Mouse (Mus musculus) lung, embryonic 15.5 days (tissue): ENCODE measurements at regions not wholly inside any gene's neighbourhood (a gene's known extent, or its start where the extent isn't known, plus 50 kb on each side); places are given as distances from the start of the nearest gene placed in this dataset.

Source experiments
- ATAC-seq: fragments of 200-750 bp; cut with Nextera tagmentation; 2 replicates; pipeline ENCODE4 v1.8.0; 2017; ENCODE audit warnings: moderate number of reproducible peaks, borderline replicate concordance; ENCODE audit not compliant: low FRiP score, low TSS enrichment; ENCODE audit errors: extremely low read depth
- H3K27ac ChIP-seq: fragments of 300-500 bp; sonication (generic); 2 replicates; pipeline ENCODE4 v1.5.1; 2015; ENCODE audit warnings: moderate library complexity, mild to moderate bottlenecking, inconsistent platforms
- H3K27me3 ChIP-seq: fragments of 300-500 bp; sonication (generic); 2 replicates; pipeline ENCODE4 v1.6.1; 2015; ENCODE audit warnings: inconsistent platforms
- H3K36me3 ChIP-seq: fragments of 300-500 bp; sonication (generic); 2 replicates; pipeline ENCODE4 v1.6.1; 2015; ENCODE audit warnings: inconsistent platforms
- H3K4me1 ChIP-seq: fragments of 300-500 bp; sonication (generic); 2 replicates; pipeline ENCODE4 v1.6.1; 2015; ENCODE audit warnings: inconsistent platforms
- H3K4me2 ChIP-seq: fragments of 300-500 bp; sonication (generic); 2 replicates; pipeline ENCODE4 v1.6.1; 2015; ENCODE audit warnings: inconsistent platforms, mild to moderate bottlenecking, moderate library complexity
- H3K4me3 ChIP-seq: fragments of 300-500 bp; sonication (generic); 2 replicates; pipeline ENCODE4 v1.5.1; 2015; ENCODE audit warnings: mild to moderate bottlenecking, inconsistent platforms
- H3K9ac ChIP-seq: fragments of 300-500 bp; sonication (generic); 2 replicates; pipeline ENCODE4 v1.6.1; 2015; ENCODE audit warnings: inconsistent platforms
- H3K9me3 ChIP-seq: fragments of 300-500 bp; sonication (generic); 2 replicates; pipeline ENCODE4 v1.6.1; 2016; ENCODE audit warnings: inconsistent platforms
- WGBS: fragments of 180-500 bp; shearing (Covaris S2); methylation state at CpG from one replicate; pipeline ENCODE4 v1.1.7; 2015; 5-methylcytosine and 5-hydroxymethylcytosine counted together

DNA sequence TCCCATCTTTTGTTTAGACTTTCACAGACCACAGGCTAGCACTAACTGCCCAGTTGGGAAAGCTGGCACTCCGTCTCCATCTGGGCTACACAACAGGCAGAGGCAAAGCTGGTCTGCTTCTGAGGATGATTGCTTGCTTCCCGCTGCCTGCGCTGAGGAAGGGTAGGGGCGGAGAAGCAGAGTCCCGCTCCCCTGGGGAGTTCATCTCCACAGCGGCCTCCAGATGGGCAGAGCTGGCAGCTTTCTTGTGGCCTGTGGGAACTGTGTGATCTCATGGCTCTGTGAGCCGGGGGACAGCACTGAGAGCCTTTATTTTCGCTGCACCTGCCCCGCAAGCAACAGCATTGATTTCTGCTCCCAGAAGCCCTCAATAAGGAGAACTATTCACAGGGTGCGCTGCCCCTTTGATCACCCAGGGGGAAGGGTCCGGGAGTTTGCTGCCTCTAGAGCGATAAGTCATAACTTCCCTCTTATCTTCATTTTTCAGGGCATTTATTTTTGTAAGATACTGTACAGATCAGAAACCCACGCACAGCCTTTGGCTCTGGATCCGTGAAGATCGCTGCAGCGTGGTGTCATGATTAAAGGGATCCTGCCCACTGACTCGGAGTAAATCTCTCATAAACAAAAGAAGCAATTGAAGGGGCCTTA, 155.7 kb downstream of the Gm9376 start:
- no peak overlapping the region for H3K27ac ChIP-seq
- no peak overlapping the region for H3K4me3 ChIP-seq
- H3K4me2 ChIP-seq, result peak overlapping the region; percentile 32
- 8% methylated on average over 17 of the region's 17 CpGs for WGBS
- ATAC-seq, result no peak
- 0 out of 2 replicates have a peak, but pooled peaks cover 6% of the 10 kb centered on the region for H3K4me1 ChIP-seq
- no peaks in the 10 kb centered on the region for H3K36me3 ChIP-seq
- H3K9ac ChIP-seq, result no peak overlapping the region
- H3K9me3 ChIP-seq, result 0 out of 2 replicates have a peak, but pooled peaks cover 4% of the 10 kb centered on the region
- peaks cover 15% of the 10 kb centered on the region for H3K27me3 ChIP-seq

DNA sequence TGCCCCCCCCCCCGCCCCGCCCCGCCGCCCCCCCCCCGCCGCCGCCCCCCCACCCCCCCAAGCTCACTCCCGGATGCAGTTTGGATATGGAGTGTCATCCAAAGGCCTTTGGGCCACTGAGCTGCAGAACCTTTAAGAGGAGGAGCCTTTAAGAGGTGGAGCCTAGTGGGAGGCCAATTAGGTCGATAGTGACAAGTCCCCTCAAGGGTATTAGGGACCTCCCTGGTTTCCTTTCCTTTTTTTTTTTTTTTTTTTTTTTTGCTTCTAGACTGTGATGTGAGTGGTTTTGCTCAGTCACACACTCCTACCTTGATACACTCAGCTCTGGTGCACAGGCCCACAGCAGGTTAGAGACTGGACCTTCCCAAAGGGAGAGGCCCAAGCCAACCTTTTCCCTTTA, 156.5 kb downstream of the Gm9376 start:
- Histone ChIP-seq H3K4me2 (no peak overlapping the region), H3K27ac (no peak overlapping the region), H3K36me3 (no peaks in the 10 kb centered on the region), H3K9me3 (0 out of 2 replicates have a peak, but pooled peaks cover 4% of the 10 kb centered on the region), H3K4me1 (0 out of 2 replicates have a peak, but pooled peaks cover 6% of the 10 kb centered on the region), H3K9ac (no peak overlapping the region), H3K4me3 (no peak overlapping the region), H3K27me3 (peaks cover 15% of the 10 kb centered on the region)
- WGBS, result 8% methylated on average over 9 of the region's 9 CpGs
- ATAC-seq, result no peak

DNA sequence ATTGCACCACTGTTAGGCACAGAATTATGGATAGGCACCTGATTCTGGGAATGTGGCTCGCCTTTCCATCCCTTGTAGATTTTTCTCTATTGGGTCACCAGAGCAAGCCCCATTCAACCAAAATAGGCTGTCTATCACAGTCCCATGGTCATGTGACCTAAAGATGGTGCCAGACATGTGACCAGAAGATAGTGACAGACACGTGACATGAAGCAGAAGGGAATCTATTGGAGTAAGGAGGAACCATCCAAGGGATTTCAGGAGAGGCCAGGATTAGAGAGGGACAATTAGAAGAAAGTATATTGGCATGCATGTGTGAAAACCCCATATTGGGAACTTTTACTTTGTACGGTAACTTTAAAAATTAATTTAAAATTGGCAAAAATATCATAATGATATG, 159.8 kb downstream of the Gm9376 start:
- H3K4me1 ChIP-seq, result 0 out of 2 replicates have a peak, but pooled peaks cover 6% of the 10 kb centered on the region
- ATAC-seq, result no peak
- peaks cover 10% of the 10 kb centered on the region for H3K27me3 ChIP-seq
- H3K4me3 ChIP-seq, result no peak overlapping the region
- WGBS, result 77% methylated on average over 3 of the region's 3 CpGs
- H3K27ac ChIP-seq, result no peak overlapping the region
- H3K9ac ChIP-seq, result no peak overlapping the region
- no peaks in the 10 kb centered on the region for H3K36me3 ChIP-seq
- no peak overlapping the region for H3K4me2 ChIP-seq
- no peaks in the 10 kb centered on the region for H3K9me3 ChIP-seq

DNA sequence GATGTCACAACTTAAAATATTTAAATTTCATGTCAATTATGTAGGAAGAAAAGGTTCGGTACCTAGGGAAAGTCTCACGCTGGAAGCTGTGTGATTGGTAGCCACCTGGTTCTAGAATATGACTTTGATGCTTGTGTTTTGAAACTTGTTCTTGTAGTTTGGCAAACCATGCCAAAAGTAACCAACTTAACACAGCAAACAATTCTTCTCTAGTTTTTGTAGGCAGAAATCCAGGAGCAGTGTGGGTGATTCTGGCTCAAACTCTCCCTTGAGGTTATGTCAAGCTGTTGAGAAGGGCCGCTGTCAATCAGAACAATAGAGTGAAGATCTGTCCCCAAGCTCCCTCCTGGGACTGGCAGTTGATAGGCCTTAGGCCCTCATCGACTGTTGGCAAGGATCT, 163.5 kb downstream of the Gm9376 start:
- Histone ChIP-seq H3K9me3 (no peaks in the 10 kb centered on the region), H3K27me3 (peaks cover 30% of the 10 kb centered on the region), H3K9ac (no peak overlapping the region), H3K36me3 (no peaks in the 10 kb centered on the region), H3K4me1 (no peaks in the 10 kb centered on the region), H3K27ac (no peak overlapping the region), H3K4me2 (no peak overlapping the region), H3K4me3 (no peak overlapping the region)
- ATAC-seq, result no peak
- WGBS, result 85% methylated on average over 4 of the region's 4 CpGs

- no peak overlapping the region for H3K27ac ChIP-seq
- no peak overlapping the region for H3K4me2 ChIP-seq
- no peak overlapping the region for H3K9ac ChIP-seq
- no peaks in the 10 kb centered on the region for H3K9me3 ChIP-seq
- H3K36me3 ChIP-seq, result no peaks in the 10 kb centered on the region
- 75% methylated on average over 1 of the region's 1 CpGs for WGBS
- no peaks in the 10 kb centered on the region for H3K4me1 ChIP-seq
- H3K27me3 ChIP-seq, result peaks cover 34% of the 10 kb centered on the region
- no peak for ATAC-seq
- H3K4me3 ChIP-seq, result no peak overlapping the region
These were observed 164.0 kb downstream of the Gm9376 start for GRCm38 (mm10) chr14:118430740-118431139.

- H3K27me3 ChIP-seq, result peaks cover 35% of the 10 kb centered on the region
- no peak overlapping the region for H3K9ac ChIP-seq
- H3K9me3 ChIP-seq, result no peaks in the 10 kb centered on the region
- H3K4me1 ChIP-seq, result no peaks in the 10 kb centered on the region
- WGBS, result 70% methylated on average over 6 of the region's 6 CpGs
- H3K27ac ChIP-seq, result no peak overlapping the region
- H3K36me3 ChIP-seq, result no peaks in the 10 kb centered on the region
- no peak overlapping the region for H3K4me3 ChIP-seq
- H3K4me2 ChIP-seq, result no peak overlapping the region
- ATAC-seq, result no peak
These were observed 164.6 kb downstream of the Gm9376 start for GRCm38 (mm10) chr14:118431241-118431882.
